Mouse (Mus musculus): ENCODE data around the gene Pax3.

The Pax3 gene

GRCm38 (mm10) chr1:78171671-78172070, 25.3 kb downstream of the Pax3 start:
- no peak for DNase-seq (ENCODE audit: low spot score)

GRCm38 (mm10) chr1:78170771-78171170, 26.2 kb downstream of the Pax3 start:
- DNase-seq (ENCODE audit: low spot score), result no peak

- DNase-seq (ENCODE audit: low spot score), result no peak
Observed at GRCm38 (mm10) chr1:78168796-78169195, 28.1 kb downstream of the Pax3 start.

GRCm38 (mm10) chr1:78167577-78168286, 29.2 kb downstream of the Pax3 start:
- DNase-seq (ENCODE audit: low spot score), result no peak

GRCm38 (mm10) chr1:78161745-78162144, 35.2 kb downstream of the Pax3 start:
- DNase-seq (ENCODE audit: low spot score), result no peak

GRCm38 (mm10) chr1:78157930-78158329, 39.0 kb downstream of the Pax3 start:
- no peak for DNase-seq (ENCODE audit: low spot score)

GRCm38 (mm10) chr1:78155796-78156195, 41.1 kb downstream of the Pax3 start:
- no peak for DNase-seq (ENCODE audit: low spot score)

GRCm38 (mm10) chr1:78148011-78148623, 48.8 kb downstream of the Pax3 start:
- no peak for DNase-seq (ENCODE audit: low spot score)

- DNase-seq (ENCODE audit: low spot score), result no peak
Observed at GRCm38 (mm10) chr1:78143403-78143802, 53.5 kb downstream of the Pax3 start.

GRCm38 (mm10) chr1:78142912-78143311, 54.0 kb downstream of the Pax3 start:
- no peak for DNase-seq (ENCODE audit: low spot score)

- no peak for DNase-seq (ENCODE audit: low spot score)
Observed at GRCm38 (mm10) chr1:78141741-78142501, 55.0 kb downstream of the Pax3 start.

- no peak for DNase-seq (ENCODE audit: low spot score)
Observed at GRCm38 (mm10) chr1:78141314-78141713, 55.6 kb downstream of the Pax3 start.

GRCm38 (mm10) chr1:78140505-78141303, 56.2 kb downstream of the Pax3 start:
- no peak for DNase-seq (ENCODE audit: low spot score)

GRCm38 (mm10) chr1:78139287-78139686, 57.6 kb downstream of the Pax3 start:
- DNase-seq (ENCODE audit: low spot score), result no peak

- no peak for DNase-seq (ENCODE audit: low spot score)
Observed at GRCm38 (mm10) chr1:78129267-78129666, 67.7 kb downstream of the Pax3 start.

GRCm38 (mm10) chr1:78119899-78120560, 76.9 kb downstream of the Pax3 start:
- DNase-seq (ENCODE audit: low spot score), result no peak

GRCm38 (mm10) chr1:78116046-78116445, 80.9 kb downstream of the Pax3 start:
- DNase-seq (ENCODE audit: low spot score), result no peak

- DNase-seq (ENCODE audit: low spot score), result no peak
Observed at GRCm38 (mm10) chr1:78110311-78110710, 86.6 kb downstream of the Pax3 start.

GRCm38 (mm10) chr1:78103511-78103910, 93.4 kb downstream of the Pax3 start:
- DNase-seq (ENCODE audit: low spot score), result no peak

- no peak for DNase-seq (ENCODE audit: low spot score)
Observed at GRCm38 (mm10) chr1:78093619-78094018, 103.3 kb downstream of the Pax3 start.

- no peak for DNase-seq (ENCODE audit: low spot score)
Observed at GRCm38 (mm10) chr1:78088646-78089045, 108.3 kb downstream of the Pax3 start.

- DNase-seq (ENCODE audit: low spot score), result no peak
Observed at GRCm38 (mm10) chr1:78081761-78082160, 115.2 kb downstream of the Pax3 start.

Measured in urinary bladder, postnatal 25 days (tissue).